Mouse (Mus musculus) C2C12 (cell line): ENCODE data around the gene Dbh.

ENCODE experiments used
- CTCF ChIP-seq: IDR thresholded peaks from one replicate; pipeline ENCODE4 v1.5.1; 2011; ENCODE audit not compliant: control insufficient read depth, insufficient read depth, insufficient read length
- FOSL1 ChIP-seq: IDR thresholded peaks from one replicate; pipeline ENCODE4 v1.8.0; 2011; ENCODE audit warnings: mild to moderate bottlenecking, low read length; ENCODE audit not compliant: poor library complexity, insufficient read depth, severe bottlenecking
- MAX ChIP-seq: IDR thresholded peaks from one replicate; pipeline ENCODE4 v1.6.1; 2011; ENCODE audit warnings: mild to moderate bottlenecking, control low read depth
- MYOD1 ChIP-seq: IDR thresholded peaks from one replicate; pipeline ENCODE4 v1.6.1; 2011; ENCODE audit warnings: low read depth; ENCODE audit not compliant: control insufficient read depth, insufficient read length
- USF1 ChIP-seq: IDR thresholded peaks from one replicate; pipeline ENCODE4 v1.6.1; 2011; ENCODE audit warnings: low read depth, mild to moderate bottlenecking, control low read depth, moderate library complexity

DNA sequence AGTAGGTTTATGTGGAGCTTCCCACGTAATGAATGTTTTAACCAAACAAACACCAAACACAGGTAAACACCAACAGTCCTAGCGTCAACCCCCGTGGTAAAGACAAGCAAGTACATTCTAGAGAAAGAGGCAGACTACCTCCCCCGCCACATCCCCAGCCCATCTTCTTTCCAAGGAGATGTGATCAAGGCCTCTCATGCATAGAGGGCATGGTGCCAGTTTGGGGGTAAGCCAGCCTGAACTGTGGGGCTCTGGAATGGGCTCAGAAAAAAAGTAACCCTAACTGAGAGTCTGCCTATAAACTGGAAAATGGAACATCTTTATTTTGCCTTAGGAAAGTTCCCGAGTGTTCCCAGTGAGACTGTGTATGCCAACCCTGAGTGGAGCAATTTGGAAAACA is 29.1 kb upstream of the Dbh start:
- TF ChIP-seq FOSL1 (no peak), USF1 (no peak), MYOD1 (no peak), CTCF (no peak), MAX (no peak)
